Mouse (Mus musculus): ENCODE measurements at regions not wholly inside any gene's neighbourhood (a gene's known extent, or its start where the extent isn't known, plus 50 kb on each side); places are given as distances from the start of the nearest gene placed in this dataset.

- TF ChIP-seq CTCF (IDR thresholded peaks at IDR 0.05) (no peak), EP300 (IDR thresholded peaks at IDR 0.05) (no peak)
Observed at GRCm38 (mm10) chr7:133484430-133484841, 117.5 kb downstream of the Tex36 start.
